Mouse (Mus musculus) C2C12 (cell line): Measurements from ENCODE around the gene Ripor3.

Experiments
- CEBPB ChIP-seq: IDR thresholded peaks from one replicate; pipeline ENCODE4 v1.6.1; 2011; ENCODE audit warnings: low read depth, mild to moderate bottlenecking, control low read depth, moderate library complexity
- CTCF ChIP-seq: IDR thresholded peaks from one replicate; pipeline ENCODE4 v1.5.1; 2011; ENCODE audit not compliant: control insufficient read depth, insufficient read depth, insufficient read length
- MAX ChIP-seq: IDR thresholded peaks from one replicate; pipeline ENCODE4 v1.6.1; 2011; ENCODE audit warnings: mild to moderate bottlenecking, control low read depth
- MYOD1 ChIP-seq: IDR thresholded peaks from one replicate; pipeline ENCODE4 v1.6.1; 2011; ENCODE audit warnings: low read depth; ENCODE audit not compliant: control insufficient read depth, insufficient read length
- MYOG ChIP-seq: IDR thresholded peaks from one replicate; pipeline ENCODE4 v1.6.1; 2011; ENCODE audit not compliant: control insufficient read depth, insufficient read length; ENCODE audit errors: extremely low read depth
- USF1 ChIP-seq: IDR thresholded peaks from one replicate; pipeline ENCODE4 v1.6.1; 2011; ENCODE audit warnings: low read depth, mild to moderate bottlenecking, control low read depth, moderate library complexity

GRCm38 (mm10) chr2:168026467-168026866 is 16.0 kb upstream of the Ripor3 start:
- TF ChIP-seq MYOD1 = no peak
- TF ChIP-seq CTCF = no peak
- TF ChIP-seq MAX = no peak
- no peak for TF ChIP-seq MYOG
- no peak for TF ChIP-seq USF1
- TF ChIP-seq CEBPB = no peak
